Mouse (Mus musculus) cerebellum, postnatal 4 days (tissue): ENCODE measurements around the gene Atp5h.
"Not testable (repeated sequence)": the region's sequence is repeated elsewhere in the genome, so short reads cannot be mapped to it uniquely, and the experiment has no call there.

Experiments used
- DNase-seq, 2 experiments: peaks; one replicate each; pipeline ENCODE4 v3.0.0; 2022; ENCODE audit warnings: low spot score in 2 of 2, mixed read lengths in 1 of 2

Gene Atp5h

GRCm38 (mm10) chr11:115419531-115420237, at the start of gene Atp5h, which contains the start of gene Kctd2:
Atp5h (minus strand) TSS chr11:115419962.
Kctd2 (plus strand) TSS chr11:115420128.
- peak; percentile 86 to 95 for DNase-seq

GRCm38 (mm10) chr11:115467217-115467618, 47.5 kb upstream of the Atp5h start:
- DNase-seq = no peak

- DNase-seq = no peak
Measured at GRCm38 (mm10) chr11:115464851-115465250, 45.1 kb upstream of the Atp5h start.

GRCm38 (mm10) chr11:115463397-115463796, 43.6 kb upstream of the Atp5h start:
- no peak for DNase-seq

GRCm38 (mm10) chr11:115462243-115462891, 42.6 kb upstream of the Atp5h start, which contains the start of gene Slc16a5:
Slc16a5 (plus strand) TSS chr11:115462474.
- no peak for DNase-seq

GRCm38 (mm10) chr11:115461846-115462242, 42.1 kb upstream of the Atp5h start:
- no peak for DNase-seq

GRCm38 (mm10) chr11:115460976-115461375, 41.2 kb upstream of the Atp5h start:
- DNase-seq = no peak

GRCm38 (mm10) chr11:115457405-115457804, 37.6 kb upstream of the Atp5h start:
- DNase-seq = no peak

GRCm38 (mm10) chr11:115456182-115456581, 36.4 kb upstream of the Atp5h start:
- no peak for DNase-seq

- DNase-seq = no peak
Measured at GRCm38 (mm10) chr11:115455619-115456018, 35.9 kb upstream of the Atp5h start.

GRCm38 (mm10) chr11:115454822-115455221, 35.1 kb upstream of the Atp5h start:
- DNase-seq = not testable (repeated sequence)

- no peak for DNase-seq
Measured at GRCm38 (mm10) chr11:115453306-115453705, 33.5 kb upstream of the Atp5h start.

GRCm38 (mm10) chr11:115452281-115452860, 32.6 kb upstream of the Atp5h start:
- no peak for DNase-seq

- DNase-seq = no peak
Measured at GRCm38 (mm10) chr11:115451781-115452241, 32.0 kb upstream of the Atp5h start.

GRCm38 (mm10) chr11:115450176-115450575, 30.4 kb upstream of the Atp5h start:
- no peak for DNase-seq

GRCm38 (mm10) chr11:115448998-115449397, 29.2 kb upstream of the Atp5h start:
- no peak for DNase-seq

GRCm38 (mm10) chr11:115448075-115448474, 28.3 kb upstream of the Atp5h start:
- no peak for DNase-seq

- DNase-seq = no peak
Measured at GRCm38 (mm10) chr11:115447321-115447885, 27.6 kb upstream of the Atp5h start.

- DNase-seq = no peak
Measured at GRCm38 (mm10) chr11:115446906-115447305, 27.1 kb upstream of the Atp5h start.

GRCm38 (mm10) chr11:115441417-115441816, 21.7 kb upstream of the Atp5h start:
- DNase-seq = no peak

- DNase-seq = no peak
Measured at GRCm38 (mm10) chr11:115439906-115440595, 20.3 kb upstream of the Atp5h start, which contains the start of gene Trim80. Trim80 (plus strand) TSS chr11:115440545.

- DNase-seq = no peak
Measured at GRCm38 (mm10) chr11:115439326-115439725, 19.6 kb upstream of the Atp5h start.
